Mouse (Mus musculus): Measurements from ENCODE around the gene Ccdc184.

The Ccdc184 gene

GRCm38 (mm10) chr15:98155272-98155671 lies 11.7 kb upstream of the Ccdc184 start:
- no peak for DNase-seq (ENCODE audit: low read depth, low spot score)

- no peak for DNase-seq (ENCODE audit: low read depth, low spot score)
These were observed 11.0 kb upstream of the Ccdc184 start for GRCm38 (mm10) chr15:98155944-98156343.

GRCm38 (mm10) chr15:98157253-98157652 lies 9.7 kb upstream of the Ccdc184 start:
- no peak for DNase-seq (ENCODE audit: low read depth, low spot score)

DNA sequence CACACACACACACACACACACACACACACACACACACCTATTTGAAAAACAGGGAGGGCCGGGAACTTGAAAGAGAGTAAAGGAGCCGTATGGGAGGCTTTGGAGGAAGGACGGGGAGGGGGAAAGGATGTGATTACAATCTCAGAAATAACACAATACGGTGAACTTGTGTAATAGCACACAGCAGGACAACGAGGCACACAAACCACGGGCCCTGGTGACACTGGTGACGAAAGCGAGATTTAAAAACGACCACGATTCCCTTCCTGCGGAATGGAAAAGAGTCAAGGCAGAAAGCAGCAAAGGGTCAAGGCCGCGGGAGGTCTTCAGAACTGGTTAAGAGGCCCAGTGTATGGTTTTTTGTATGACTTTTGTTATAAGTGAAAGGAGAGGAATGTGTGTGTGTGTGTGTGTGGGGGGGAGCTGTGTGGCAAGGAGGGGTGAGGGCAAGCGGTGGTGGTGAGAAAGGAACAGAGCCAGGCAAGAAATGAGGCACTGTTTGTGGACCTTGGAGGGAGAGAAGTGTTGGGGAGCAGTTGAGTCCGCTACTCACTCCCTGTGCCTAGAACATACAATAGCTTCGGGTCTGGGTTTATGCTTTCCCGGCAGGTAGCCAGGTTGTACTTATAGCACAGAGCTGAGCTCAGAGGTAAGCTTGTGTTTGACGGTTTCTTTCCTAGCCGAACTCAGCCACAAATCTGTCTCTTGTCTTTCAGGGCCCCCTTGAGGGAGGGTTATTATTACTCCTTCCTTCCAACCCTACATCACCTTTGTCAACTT lies 5.7 kb upstream of the Ccdc184 start:
- DNase-seq (ENCODE audit: low read depth, low spot score) = no peak

- no peak for DNase-seq (ENCODE audit: low read depth, low spot score)
These were observed 4.4 kb upstream of the Ccdc184 start for GRCm38 (mm10) chr15:98162561-98162960.

- DNase-seq (ENCODE audit: low read depth, low spot score) = no peak
These were observed 1.4 kb upstream of the Ccdc184 start, which contains the start of gene Asb8 for GRCm38 (mm10) chr15:98165525-98165924. TSS of gene Asb8 (minus strand) at chr15:98165625.

DNA sequence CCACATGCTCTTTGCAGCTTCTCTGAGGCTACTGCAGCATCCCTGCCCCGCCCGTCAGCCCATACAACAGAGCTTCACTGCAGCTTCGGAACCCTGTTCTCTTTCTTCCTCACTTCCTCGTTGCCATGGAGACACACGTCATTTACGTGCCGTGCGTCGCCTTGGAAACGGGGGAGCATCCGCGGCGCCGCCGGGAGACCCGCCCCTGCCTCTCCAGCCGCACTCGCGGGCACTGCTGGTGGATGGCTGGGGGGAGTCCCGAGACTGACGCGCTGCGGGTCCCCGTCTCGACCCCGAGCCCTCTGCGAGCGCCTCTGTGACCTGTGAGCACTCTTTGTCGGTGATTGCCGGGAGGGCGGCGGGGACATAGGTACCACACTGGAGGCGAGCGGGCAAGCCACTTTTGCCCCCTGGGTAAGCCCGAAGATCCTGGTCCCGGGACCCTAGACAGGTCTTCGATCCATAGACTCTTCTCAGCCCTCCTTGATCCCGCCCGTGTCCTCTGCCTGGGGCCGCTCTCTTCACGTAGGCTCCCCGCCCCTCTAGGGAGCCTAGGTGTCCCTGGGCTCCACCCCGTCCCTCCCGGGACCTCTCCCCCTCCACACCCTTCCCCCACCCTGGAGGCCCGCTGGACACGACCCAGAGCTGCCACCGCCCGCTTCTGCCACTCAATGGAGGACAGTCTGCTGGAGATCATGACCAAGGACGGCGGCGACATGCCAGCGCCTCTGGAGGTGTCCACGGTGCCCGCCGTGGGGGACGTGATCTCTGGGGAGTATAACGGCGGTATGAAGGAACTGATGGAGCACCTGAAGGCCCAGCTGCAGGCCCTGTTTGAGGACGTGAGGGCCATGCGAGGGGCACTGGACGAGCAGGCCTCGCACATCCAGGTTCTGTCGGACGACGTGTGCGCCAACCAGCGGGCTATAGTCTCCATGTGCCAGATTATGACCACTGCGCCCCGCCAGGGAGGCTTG lies 975 bp downstream of the Ccdc184 start:
- peak; percentile 97 for DNase-seq (ENCODE audit: low read depth, low spot score)

DNA sequence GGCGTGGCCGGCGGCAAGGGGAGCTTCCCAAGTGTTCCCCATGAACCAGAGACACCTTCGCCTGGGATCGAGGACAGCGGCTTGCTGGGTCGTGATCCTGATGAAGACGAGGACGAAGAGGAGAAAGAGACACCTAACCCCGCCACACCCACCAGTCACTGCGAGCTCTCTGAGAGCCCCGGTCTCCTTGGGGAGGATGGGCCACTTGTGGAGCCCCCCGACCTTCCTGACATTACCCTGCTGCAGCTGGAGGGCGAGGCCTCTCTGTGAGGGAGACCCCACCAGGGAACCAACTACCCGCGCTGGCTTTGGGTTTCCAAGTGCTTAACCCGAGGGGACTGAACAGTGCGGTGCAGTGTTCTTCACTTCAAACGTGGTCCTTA lies 1.7 kb downstream of the Ccdc184 start:
- no peak for DNase-seq (ENCODE audit: low read depth, low spot score)

GRCm38 (mm10) chr15:98170365-98170764 lies 3.4 kb downstream of the Ccdc184 start:
- DNase-seq (ENCODE audit: low read depth, low spot score) = peak; percentile 86

- DNase-seq (ENCODE audit: low read depth, low spot score) = no peak
These were observed 4.0 kb downstream of the Ccdc184 start for GRCm38 (mm10) chr15:98170917-98171316.

DNA sequence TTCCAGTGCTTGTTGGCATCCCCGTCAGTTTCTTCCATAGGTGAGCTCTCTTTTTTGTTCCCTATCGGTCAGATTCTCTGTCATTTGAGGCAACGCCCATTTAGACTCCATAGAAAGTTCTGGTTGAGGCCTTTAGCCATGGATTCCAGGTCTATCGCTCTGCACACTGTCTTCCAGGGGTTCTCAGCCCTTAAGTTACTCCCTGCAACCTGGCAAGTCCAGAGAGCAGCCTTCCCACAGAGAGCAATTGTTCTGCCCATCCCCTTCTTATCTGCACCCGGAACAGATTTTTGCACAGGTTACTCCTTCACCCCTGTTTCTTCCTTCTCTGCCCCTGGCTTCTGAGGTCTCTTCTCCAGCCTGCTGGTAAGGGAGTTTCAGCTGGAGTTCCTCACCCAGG lies 5.2 kb downstream of the Ccdc184 start:
- no peak for DNase-seq (ENCODE audit: low read depth, low spot score)

- DNase-seq (ENCODE audit: low read depth, low spot score) = peak; percentile 93
These were observed 6.9 kb downstream of the Ccdc184 start for GRCm38 (mm10) chr15:98173821-98174220.

- DNase-seq (ENCODE audit: low read depth, low spot score) = no peak
These were observed 10.4 kb downstream of the Ccdc184 start for GRCm38 (mm10) chr15:98177320-98177719.

- DNase-seq (ENCODE audit: low read depth, low spot score) = no peak
These were observed 13.7 kb downstream of the Ccdc184 start for GRCm38 (mm10) chr15:98180567-98181131.

GRCm38 (mm10) chr15:98181132-98181711 lies 14.3 kb downstream of the Ccdc184 start:
- peak; percentile 99 for DNase-seq (ENCODE audit: low read depth, low spot score)

- DNase-seq (ENCODE audit: low read depth, low spot score) = no peak
These were observed 15.1 kb downstream of the Ccdc184 start for GRCm38 (mm10) chr15:98181856-98182570.

- DNase-seq (ENCODE audit: low read depth, low spot score) = no peak
These were observed 17.5 kb downstream of the Ccdc184 start for GRCm38 (mm10) chr15:98184456-98184855.

GRCm38 (mm10) chr15:98195442-98195841 lies 28.5 kb downstream of the Ccdc184 start, which contains the start of gene Olfr288:
TSS of gene Olfr288 (minus strand) at chr15:98195542.
- no peak for DNase-seq (ENCODE audit: low read depth, low spot score)

- DNase-seq (ENCODE audit: low read depth, low spot score) = no peak
These were observed 42.7 kb downstream of the Ccdc184 start for GRCm38 (mm10) chr15:98209676-98210075.

DNA sequence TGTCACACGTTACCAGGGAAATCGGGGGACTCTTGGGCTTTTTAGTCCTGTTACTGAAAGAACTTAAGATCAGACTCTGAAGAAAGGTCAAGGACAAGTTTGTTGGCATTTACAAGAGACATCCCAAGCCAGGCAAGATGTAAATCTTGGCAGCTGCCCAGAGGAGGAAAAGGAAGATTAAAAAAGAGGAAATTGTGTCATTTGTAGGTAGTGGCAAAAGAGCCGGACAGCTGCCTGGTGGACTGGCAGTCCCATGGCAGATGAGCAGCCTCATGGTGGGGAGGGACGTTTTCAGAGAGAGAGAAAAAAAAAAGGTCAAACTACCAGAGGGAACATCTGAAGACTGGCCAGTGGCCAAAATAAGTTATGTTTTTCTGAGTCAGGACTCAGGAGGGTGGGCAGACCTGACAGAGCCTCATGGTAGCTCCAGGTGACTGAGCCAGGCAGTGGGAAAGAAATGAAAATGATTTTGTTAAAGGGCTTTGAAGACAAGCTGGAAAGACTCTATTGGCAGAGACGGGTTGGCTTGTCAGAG lies 46.4 kb downstream of the Ccdc184 start:
- no peak for DNase-seq (ENCODE audit: low read depth, low spot score)

- DNase-seq (ENCODE audit: low read depth, low spot score) = no peak
These were observed 47.2 kb downstream of the Ccdc184 start for GRCm38 (mm10) chr15:98214130-98214529.

Measured in brain, adult 2 months (tissue).